Mouse (Mus musculus) heart, embryonic 10.5 days (tissue): ENCODE data around the gene Eif5a. TPM values are rescaled to one million over a fixed set of nuclear protein-coding genes. Genes with fewer than 3 reads are reported as not detected.

ENCODE experiments used
- DNase-seq: peaks from one replicate; pipeline ENCODE4 v3.0.0-alpha.2; 2017; ENCODE audit warnings: low spot score
- H3K27ac ChIP-seq: fragments of 300-500 bp; sonication (generic); 2 replicates; pipeline ENCODE4 v1.5.1; 2016; ENCODE audit warnings: mild to moderate bottlenecking
- H3K27me3 ChIP-seq: fragments of 300-500 bp; sonication (generic); 2 replicates; pipeline ENCODE4 v1.6.1; 2016; ENCODE audit warnings: mild to moderate bottlenecking; ENCODE audit not compliant: poor library complexity, insufficient read depth, severe bottlenecking
- H3K36me3 ChIP-seq: fragments of 300-500 bp; sonication (generic); 2 replicates; pipeline ENCODE4 v1.6.1; 2016; ENCODE audit warnings: mild to moderate bottlenecking, moderate library complexity
- H3K4me1 ChIP-seq: fragments of 300-500 bp; sonication (generic); 2 replicates; pipeline ENCODE4 v1.6.1; 2016; ENCODE audit warnings: mild to moderate bottlenecking
- H3K4me3 ChIP-seq: fragments of 300-500 bp; sonication (generic); 2 replicates; pipeline ENCODE4 v1.5.1; 2016; ENCODE audit warnings: mild to moderate bottlenecking, moderate library complexity
- H3K9me3 ChIP-seq: fragments of 300-500 bp; sonication (generic); 2 replicates; pipeline ENCODE4 v1.6.1; 2016; ENCODE audit warnings: mild to moderate bottlenecking, moderate library complexity
- WGBS: fragments of 180-500 bp; shearing (Covaris S2); methylation state at CpG from one replicate; pipeline ENCODE4 v1.1.7; 2016; 5-methylcytosine and 5-hydroxymethylcytosine counted together
- microRNA-seq: library from miRNA; unstranded; fragments of <30 nt; microRNA quantifications from one replicate; pipeline ENCODE4, GENCODE M21; 2017
- polyA plus RNA-seq: library from polyadenylated mRNA; unstranded; fragments of >200 nt; fragmentation: Nextera tagmentation; extraction: Ambion mirVana; gene quantifications from 2 replicates; pipeline ENCODE4 v1.2.1, GENCODE M21; 2016

Eif5a gene
- polyA plus RNA-seq, 1 experiment from 2014 or later, result 2,470 TPM

DNA sequence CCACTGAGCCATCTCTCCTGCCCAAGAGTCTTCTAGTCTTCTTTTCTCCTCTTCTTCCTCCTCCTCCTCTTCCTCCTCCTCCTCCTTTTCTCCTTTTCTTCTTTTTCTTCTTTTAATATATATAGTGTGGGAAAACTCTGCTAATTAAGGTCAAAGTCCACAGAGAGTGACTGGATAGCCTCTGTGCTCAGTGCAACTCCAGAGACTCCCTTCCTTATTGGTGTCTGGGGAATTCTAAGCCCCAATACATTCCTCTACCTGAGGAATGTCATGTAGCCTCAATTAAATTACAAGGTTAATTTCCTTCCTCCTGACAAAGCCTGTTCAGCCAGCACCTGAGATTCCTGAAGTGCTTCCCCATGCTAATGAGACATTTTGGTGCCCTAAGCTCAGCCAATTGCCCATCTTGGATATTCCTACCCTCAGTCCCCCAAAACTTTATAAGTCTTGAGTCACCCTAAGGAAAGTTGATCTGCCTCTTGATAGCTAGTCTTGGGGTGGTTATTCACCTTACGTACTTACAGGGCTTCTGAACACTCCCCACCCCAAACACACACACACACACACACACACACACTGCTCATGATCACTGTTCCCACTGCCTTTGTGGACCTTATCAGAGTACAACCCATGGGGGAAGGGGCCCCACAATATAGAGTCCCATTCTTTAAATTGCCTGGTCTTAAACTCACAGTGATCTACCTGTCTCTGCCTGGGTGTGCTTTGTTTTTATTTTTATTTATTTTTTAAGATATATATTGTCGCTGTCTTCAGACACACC, 51.3 kb downstream of the Eif5a start:
- H3K36me3 ChIP-seq, result no peaks in the 10 kb centered on the region
- no peak overlapping the region for H3K27ac ChIP-seq
- H3K4me1 ChIP-seq, result peaks cover 6% of the 10 kb centered on the region
- no peak overlapping the region for H3K4me3 ChIP-seq
- 87% methylated on average over 2 of the region's 2 CpGs for WGBS
- no peaks in the 10 kb centered on the region for H3K9me3 ChIP-seq
- DNase-seq, result no peak
- no peaks in the 10 kb centered on the region for H3K27me3 ChIP-seq

DNA sequence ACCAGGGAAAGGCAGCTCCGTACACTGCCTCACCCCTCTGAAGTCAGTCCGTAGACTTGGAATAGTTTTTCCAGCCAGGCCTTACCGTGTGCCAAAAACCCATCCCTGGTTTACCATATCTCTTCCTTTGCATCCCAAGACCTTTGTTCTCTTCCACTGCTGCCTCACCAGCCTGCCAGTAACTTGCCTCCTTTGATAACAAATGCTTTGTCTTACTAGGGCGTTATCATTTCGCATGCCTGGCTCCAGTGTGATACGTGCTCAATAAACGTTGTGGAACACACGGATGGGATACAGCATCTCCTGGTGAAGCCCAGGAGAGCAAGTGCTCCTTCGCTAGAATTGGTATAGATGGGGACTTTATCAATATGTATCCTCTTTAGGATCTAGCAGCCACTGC, 54.4 kb downstream of the Eif5a start:
- H3K27ac ChIP-seq, result no peak overlapping the region
- no peaks in the 10 kb centered on the region for H3K36me3 ChIP-seq
- WGBS, result 43% methylated on average over 9 of the region's 9 CpGs
- DNase-seq, result no peak
- H3K4me1 ChIP-seq, result peaks cover 16% of the 10 kb centered on the region
- H3K27me3 ChIP-seq, result no peaks in the 10 kb centered on the region
- no peak overlapping the region for H3K4me3 ChIP-seq
- no peaks in the 10 kb centered on the region for H3K9me3 ChIP-seq

Small RNAs within 50 kb of the gene (microRNA-seq; reads per million reads assigned to microRNA genes)
- gene Mir6924, result not detected

Other genes with a start within 250 kb of the Eif5a start
- gene Eif4a1, start 249.5 kb downstream of the Eif5a start, polyA plus RNA-seq, result 481 and 586 TPM in 2 replicates
- gene Senp3, start 239.9 kb downstream of the Eif5a start, polyA plus RNA-seq, result 95.3 and 108 TPM in 2 replicates
- gene Tnfsf13, start 236.2 kb downstream of the Eif5a start, polyA plus RNA-seq, result 0.25 TPM in 1 of 2 replicates, not detected in the other
- gene Tnfsf12, start 226.1 kb downstream of the Eif5a start, polyA plus RNA-seq, result 3.0 and 4.7 TPM in 2 replicates
- 1.8 and 2.2 TPM in 2 replicates for gene Tnfsfm13, start 225.9 kb downstream of the Eif5a start, polyA plus RNA-seq
- gene Polr2a, start 163.3 kb downstream of the Eif5a start, polyA plus RNA-seq, result 24.9 and 29.6 TPM in 2 replicates
- 0.16 TPM in 1 of 2 replicates, not detected in the other for gene Slc35g3, start 160.0 kb downstream of the Eif5a start, polyA plus RNA-seq
- gene Zbtb4, start 156.0 kb downstream of the Eif5a start, polyA plus RNA-seq, result 1.7 and 2.4 TPM in 2 replicates
- 3.9 and 4.9 TPM in 2 replicates for gene Chrnb1, start 126.0 kb downstream of the Eif5a start, polyA plus RNA-seq
- 0.97 and 1.1 TPM in 2 replicates for gene Fgf11, start 120.1 kb downstream of the Eif5a start, polyA plus RNA-seq
- gene Tmem102, start 116.3 kb downstream of the Eif5a start, polyA plus RNA-seq, result 1.5 and 1.8 TPM in 2 replicates
- not detected in 2 replicates for gene Gm39566, start 106.7 kb downstream of the Eif5a start, polyA plus RNA-seq
- gene Spem2, start 103.5 kb downstream of the Eif5a start, polyA plus RNA-seq, result 0.08 TPM in 1 of 2 replicates, not detected in the other
- not detected in 2 replicates for gene Spem1, start 99.8 kb downstream of the Eif5a start, polyA plus RNA-seq
- gene Nlgn2, start 84.2 kb downstream of the Eif5a start, polyA plus RNA-seq, result 1.3 and 3.7 TPM in 2 replicates
- gene Tmem256, start 83.4 kb downstream of the Eif5a start, polyA plus RNA-seq, result 294 and 327 TPM in 2 replicates
- 72.7 and 74.5 TPM in 2 replicates for gene Plscr3, start 75.6 kb downstream of the Eif5a start, polyA plus RNA-seq
- gene Tnk1, start 63.2 kb downstream of the Eif5a start, polyA plus RNA-seq, result 0.28 and 1.2 TPM in 2 replicates
- not detected in 2 replicates for gene Tmem95, start 43.9 kb downstream of the Eif5a start, polyA plus RNA-seq
- gene Kctd11, start 40.6 kb downstream of the Eif5a start, polyA plus RNA-seq, result 5.0 and 6.2 TPM in 2 replicates
- 10.6 and 16.2 TPM in 2 replicates for gene Acap1, start 26.4 kb downstream of the Eif5a start, polyA plus RNA-seq
- gene 2810408A11Rik, start 21.0 kb downstream of the Eif5a start, polyA plus RNA-seq, result 5.5 and 8.7 TPM in 2 replicates
- 8.3 and 12.7 TPM in 2 replicates for gene Neurl4, start 20.9 kb downstream of the Eif5a start, polyA plus RNA-seq
- 55.2 and 69.4 TPM in 2 replicates for gene Gps2, start 8.1 kb downstream of the Eif5a start, polyA plus RNA-seq
- 1.8 and 2.1 TPM in 2 replicates for gene Ybx2, start 13.8 kb upstream of the Eif5a start, polyA plus RNA-seq
- 17.8 and 24.1 TPM in 2 replicates for gene Slc2a4, start 26.2 kb upstream of the Eif5a start, polyA plus RNA-seq
- gene Cldn7, start 42.8 kb upstream of the Eif5a start, polyA plus RNA-seq, result 4.7 and 22.3 TPM in 2 replicates
- 20.5 and 23.8 TPM in 2 replicates for gene Ctdnep1, start 59.2 kb upstream of the Eif5a start, polyA plus RNA-seq
- gene Elp5, start 60.6 kb upstream of the Eif5a start, polyA plus RNA-seq, result 135 and 147 TPM in 2 replicates
- 365 and 379 TPM in 2 replicates for gene Gabarap, start 69.2 kb upstream of the Eif5a start, polyA plus RNA-seq
- 51.8 and 73.3 TPM in 2 replicates for gene Phf23, start 73.8 kb upstream of the Eif5a start, polyA plus RNA-seq
- gene Dvl2, start 78.6 kb upstream of the Eif5a start, polyA plus RNA-seq, result 29.5 and 40.3 TPM in 2 replicates
- 79.1 and 102 TPM in 2 replicates for gene Acadvl, start 93.5 kb upstream of the Eif5a start, polyA plus RNA-seq
- 5.7 and 9.3 TPM in 2 replicates for gene Dlg4, start 95.0 kb upstream of the Eif5a start, polyA plus RNA-seq
- gene Asgr1, start 132.1 kb upstream of the Eif5a start, polyA plus RNA-seq, result 0.23 and 0.93 TPM in 2 replicates
- 0.17 and 1.1 TPM in 2 replicates for gene Asgr2, start 170.7 kb upstream of the Eif5a start, polyA plus RNA-seq
- 0.28 and 0.59 TPM in 2 replicates for gene Mgl2, start 208.4 kb upstream of the Eif5a start, polyA plus RNA-seq
- gene Clec10a, start 234.2 kb upstream of the Eif5a start, polyA plus RNA-seq, result 0.31 TPM in 1 of 2 replicates, not detected in the other